Mouse (Mus musculus) gastrocnemius, adult 2 months (tissue): ENCODE measurements around the gene Mettl21e. TPM values are rescaled to one million over a fixed set of nuclear protein-coding genes. Genes with fewer than 3 reads are reported as not detected.
A peak's percentile ranks its signal among the peaks of the same experiment; 100 is the strongest.

Source experiments
- DNase-seq: peaks from one replicate; pipeline ENCODE4 v3.0.0; 2022
- H3K27ac ChIP-seq: fragments of 200-600 bp; 2 replicates; pipeline ENCODE4 v1.8.1; 2022; ENCODE audit warnings: mild to moderate bottlenecking
- H3K4me3 ChIP-seq: fragments of 200-600 bp; 2 replicates; pipeline ENCODE4 v1.8.1; 2022; ENCODE audit warnings: mild to moderate bottlenecking, moderate library complexity
- CTCF ChIP-seq: fragments of 200-600 bp; IDR thresholded peaks from 2 replicates; pipeline ENCODE4 v1.8.1; 2022; ENCODE audit warnings: antibody characterized with exemption, mild to moderate bottlenecking, moderate library complexity
- intact Hi-C: fragments of 180-260 bp; cut with DNase I; formaldehyde crosslinking; loops from one replicate; pipeline ENCODE4 v1.15.1; 2025
- total RNA-seq, 2 experiments: library from RNA; stranded (reverse); gene quantifications; 2 replicates each; pipeline ENCODE4 v1.2.3; 2021

Gene Mettl21e
- total RNA-seq, 2 experiments from 2014 or later, result 16.1 to 26.2 TPM

DNA sequence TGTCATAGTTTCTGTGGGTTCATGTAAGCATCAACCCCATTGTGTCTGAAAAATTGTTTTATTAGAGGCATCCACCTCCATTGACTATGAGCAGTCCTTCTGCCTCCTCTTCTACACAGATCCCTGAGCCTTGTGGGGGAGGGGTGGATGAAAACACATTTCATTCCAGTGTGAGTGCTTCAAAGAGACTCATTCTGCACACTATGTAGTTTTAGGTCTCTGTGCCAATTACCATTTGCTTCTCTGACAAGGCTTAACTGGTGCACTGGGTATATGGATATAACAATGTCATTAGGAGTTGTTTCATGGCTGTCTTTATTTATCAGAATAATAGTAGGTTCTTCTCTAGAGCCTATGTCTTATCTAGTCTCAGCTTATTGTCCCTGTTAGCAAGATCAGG lies 32.4 kb downstream of the Mettl21e start:
- no peak for DNase-seq
- no peak overlapping the region for H3K27ac ChIP-seq
- no peak overlapping the region for H3K4me3 ChIP-seq
- TF ChIP-seq CTCF, result no peak
- intact Hi-C loops, result no loop called here

- intact Hi-C loops, result no loop called here
- no peak for TF ChIP-seq CTCF
- DNase-seq, result no peak
- no peak overlapping the region for H3K4me3 ChIP-seq
- H3K27ac ChIP-seq, result no peak overlapping the region
These were observed 40.7 kb downstream of the Mettl21e start for GRCm38 (mm10) chr1:44178086-44178485.

DNA sequence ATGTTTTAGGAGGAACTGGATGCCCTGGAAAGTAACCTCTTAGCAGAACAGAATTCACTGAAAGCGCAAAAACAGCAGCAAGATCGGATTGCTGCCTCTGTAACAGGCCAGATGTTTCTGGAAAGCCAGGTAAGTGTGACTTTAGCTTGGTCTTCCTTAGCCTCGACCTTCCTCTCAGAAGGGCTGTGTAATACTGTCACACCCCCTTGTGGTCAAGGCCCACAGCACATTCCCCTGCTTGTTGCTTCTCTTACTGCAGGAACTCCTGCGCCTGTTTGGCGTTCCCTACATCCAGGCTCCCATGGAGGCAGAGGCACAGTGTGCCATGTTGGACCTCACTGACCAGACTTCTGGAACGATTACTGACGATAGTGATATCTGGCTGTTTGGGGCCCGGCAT lies 44.9 kb downstream of the Mettl21e start:
- H3K27ac ChIP-seq, result no peak overlapping the region
- TF ChIP-seq CTCF, result 0 out of 2 replicates have a peak, but pooled peaks have one; percentile 11
- intact Hi-C loops, result no loop called here
- DNase-seq, result no peak
- H3K4me3 ChIP-seq, result no peak overlapping the region

DNA sequence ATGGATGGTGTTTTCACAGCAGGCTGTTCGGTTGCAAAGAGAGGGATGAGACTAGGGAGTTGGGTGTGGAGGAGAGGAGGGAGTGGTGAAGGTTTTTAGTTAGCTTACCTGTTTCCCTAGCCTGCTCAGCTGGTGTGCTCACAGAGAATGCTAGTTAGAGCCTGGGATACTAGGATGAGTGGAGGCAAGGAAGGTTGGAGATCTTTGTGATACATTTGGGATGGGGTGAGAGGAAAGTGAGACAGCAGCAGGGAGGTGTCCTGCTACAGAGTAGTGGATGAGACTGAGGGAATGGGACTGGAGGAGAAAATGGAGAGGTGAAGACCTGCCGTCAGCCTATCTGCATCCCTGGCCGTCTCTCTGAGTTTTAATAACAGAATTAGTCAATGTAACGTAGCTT lies 46.1 kb downstream of the Mettl21e start:
- TF ChIP-seq CTCF, result no peak
- no peak for DNase-seq
- intact Hi-C loops, result no loop called here
- H3K27ac ChIP-seq, result no peak overlapping the region
- H3K4me3 ChIP-seq, result no peak overlapping the region

DNA sequence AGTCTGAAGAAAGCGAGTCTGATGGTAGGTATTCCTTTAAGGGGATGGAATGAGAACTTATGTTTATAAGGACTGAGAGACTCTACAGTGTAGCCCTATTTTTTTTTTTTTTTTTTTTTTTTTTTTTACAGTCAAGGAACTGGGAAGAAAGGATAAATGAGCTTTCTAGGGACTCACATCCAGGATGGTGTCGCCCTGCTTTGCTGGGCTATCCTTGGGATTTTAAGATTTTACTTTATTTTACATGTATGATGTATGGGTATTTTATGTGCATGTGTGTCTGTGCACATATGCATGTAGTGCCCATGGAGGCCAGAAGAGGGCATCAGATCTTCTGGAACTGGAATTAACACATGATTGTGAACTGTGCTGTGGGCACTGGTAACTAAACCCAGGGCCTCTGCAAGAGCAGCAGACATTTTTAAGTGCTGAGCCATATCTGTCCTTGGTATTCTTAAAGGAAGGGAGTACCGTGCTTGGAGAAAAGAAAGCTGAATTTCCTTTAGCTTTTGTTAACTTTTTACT lies 50.8 kb downstream of the Mettl21e start:
- H3K4me3 ChIP-seq, result no peak overlapping the region
- peak; percentile 34; the same call in 1 of the 2 replicates for TF ChIP-seq CTCF
- DNase-seq, result no peak
- intact Hi-C loops, result no loop called here
- no peak overlapping the region for H3K27ac ChIP-seq

DNA sequence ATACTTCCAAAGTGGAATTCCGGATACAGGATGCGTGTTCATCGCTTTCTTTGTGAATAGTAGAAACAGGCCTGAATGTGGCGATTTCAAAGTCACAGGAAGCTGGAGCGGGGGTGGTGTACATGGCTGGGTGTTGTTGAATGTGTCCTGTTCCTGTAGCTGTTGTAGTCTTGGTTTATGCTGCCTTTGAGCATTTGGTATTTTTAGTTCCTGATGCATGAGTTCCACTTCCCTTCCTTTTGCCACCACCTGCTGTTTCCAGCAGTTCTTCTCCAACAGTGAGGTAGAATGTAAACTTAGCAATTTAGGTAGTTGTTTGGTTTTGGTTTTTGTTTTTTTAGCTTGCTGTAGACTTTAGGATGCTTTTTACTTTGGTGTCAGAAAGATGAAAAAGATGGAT lies 56.4 kb downstream of the Mettl21e start:
- H3K27ac ChIP-seq, result no peak overlapping the region
- no peak overlapping the region for H3K4me3 ChIP-seq
- no peak for DNase-seq
- no peak for TF ChIP-seq CTCF
- intact Hi-C loops, result no loop called here

GRCm38 (mm10) chr1:44161818-44162217 lies 56.9 kb downstream of the Mettl21e start:
- Histone ChIP-seq H3K27ac (no peak overlapping the region), H3K4me3 (no peak overlapping the region)
- intact Hi-C loops, result no loop called here
- no peak for DNase-seq
- TF ChIP-seq CTCF, result no peak

GRCm38 (mm10) chr1:44158317-44158716 lies 60.4 kb downstream of the Mettl21e start:
- no peak for TF ChIP-seq CTCF
- Histone ChIP-seq H3K4me3 (no peak overlapping the region), H3K27ac (no peak overlapping the region)
- intact Hi-C loops, result no loop called here
- DNase-seq, result no peak

- DNase-seq, result no peak
- no peak overlapping the region for H3K4me3 ChIP-seq
- TF ChIP-seq CTCF, result peak; percentile 49; the same call in 1 of the 2 replicates
- intact Hi-C loops, result no loop called here
- no peak overlapping the region for H3K27ac ChIP-seq
These were observed 63.5 kb downstream of the Mettl21e start for GRCm38 (mm10) chr1:44155287-44155686.

Other genes with a start within 250 kb of the Mettl21e start
- gene Mettl21c, start 198.9 kb downstream of the Mettl21e start, total RNA-seq, result 100 to 1,000 TPM in 1 of 2 experiments, 10 to 100 TPM in 1; 79.9 to 203 TPM
- not detected for gene Gm8251, start 157.0 kb downstream of the Mettl21e start, total RNA-seq
- 1 to 10 TPM; 4.9 to 6.1 TPM for gene Tex30, start 116.5 kb downstream of the Mettl21e start, total RNA-seq
- gene Kdelc1, start 100.2 kb downstream of the Mettl21e start, total RNA-seq, result 1 to 10 TPM; 5.4 to 7.8 TPM
- 1 to 10 TPM; 7.8 to 9.4 TPM for gene Bivm, start 100.0 kb downstream of the Mettl21e start, total RNA-seq
- 10 to 100 TPM; 14.0 to 19.9 TPM for gene Ercc5, start 71.2 kb downstream of the Mettl21e start, total RNA-seq